Mouse (Mus musculus): ENCODE data around the gene Hip1r. TPM values are rescaled to one million over a fixed set of nuclear protein-coding genes. Genes with fewer than 3 reads are reported as not detected.

The Hip1r gene
- polyA plus RNA-seq, 2 experiments, result 7.2 to 7.6 TPM

DNA sequence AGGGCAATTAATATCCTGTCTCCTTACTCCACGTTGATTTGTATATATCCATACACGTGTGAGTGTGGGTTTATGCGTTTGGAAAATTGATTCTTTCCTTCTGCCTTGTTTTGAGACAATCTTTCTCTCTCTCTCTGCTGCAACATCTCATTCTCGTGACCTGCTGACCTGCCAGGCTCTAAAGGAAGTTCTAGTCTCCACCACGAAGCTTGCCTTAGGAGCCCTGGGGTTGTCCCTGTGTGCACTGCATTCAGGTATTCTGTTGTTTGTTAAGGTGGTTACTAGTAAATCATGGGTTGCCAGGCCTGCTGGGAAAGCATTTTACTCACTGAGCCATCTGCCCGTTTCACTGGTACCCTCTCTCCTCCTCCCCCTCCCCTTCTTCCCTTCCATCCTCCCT, 62.9 kb downstream of the Hip1r start:
- ATAC-seq (ENCODE audit: insufficient read depth) (no peak), DNase-seq (ENCODE audit: low read depth in 3 of 3, low spot score in 3 of 3) (no peak)
- H3K4me1 ChIP-seq (replicated peaks; ENCODE audit: control insufficient read depth in 2 of 2, insufficient read depth in 2 of 2, low read length in 1 of 2), result peaks cover 13 to 20% of the 10 kb centered on the region in 2 experiments
- H3K27ac ChIP-seq, result no peak overlapping the region
- no peak overlapping the region for H3K9ac ChIP-seq (replicated peaks)
- no peak overlapping the region for H3K4me3 ChIP-seq (ENCODE audit: insufficient read depth in 1 of 2, low read depth in 2 of 2, low read length in 2 of 2)
- no peaks in the 10 kb centered on the region for H3K9me3 ChIP-seq (ENCODE audit: control insufficient read depth, low read length)
- H3K27me3 ChIP-seq (ENCODE audit: control insufficient read depth, insufficient read depth, low read length), result no peaks in the 10 kb centered on the region
- 32% methylated on average over 6 of the region's 6 CpGs for WGBS (ENCODE audit: insufficient replicate concordance)
- H3K4me2 ChIP-seq (ENCODE audit: low read depth), result no peak overlapping the region
- H3K36me3 ChIP-seq (replicated peaks; ENCODE audit: control insufficient read depth, insufficient read depth, low read depth), result no peaks in the 10 kb centered on the region
- TF ChIP-seq EP300 (IDR thresholded peaks at IDR 0.05; ENCODE audit: low read depth) (no peak), CTCF (IDR thresholded peaks at IDR 0.05; ENCODE audit: low read depth) (no peak)

DNA sequence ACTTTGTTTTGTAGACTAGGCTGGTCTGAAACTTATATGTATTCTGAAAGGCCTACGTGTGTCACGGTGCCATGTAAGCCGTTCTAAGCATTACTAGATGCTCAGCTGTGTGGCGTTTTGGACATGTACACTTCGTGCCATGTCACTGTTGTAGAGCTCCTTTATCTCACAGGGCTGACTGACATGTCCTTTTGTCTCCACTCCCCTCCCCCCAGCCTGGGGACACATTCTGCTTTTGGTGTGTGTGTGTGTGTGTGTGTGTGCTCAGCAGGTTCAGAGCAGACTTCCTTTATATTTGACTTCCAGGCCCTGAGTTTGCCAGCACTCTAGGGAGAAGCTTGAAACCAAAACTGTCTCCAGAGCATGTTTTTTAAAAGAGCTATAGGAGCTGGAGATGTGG, 63.4 kb downstream of the Hip1r start:
- no peaks in the 10 kb centered on the region for H3K36me3 ChIP-seq (replicated peaks; ENCODE audit: control insufficient read depth, insufficient read depth, low read depth)
- no peak for DNase-seq (ENCODE audit: low read depth in 3 of 3, low spot score in 3 of 3)
- ATAC-seq (ENCODE audit: insufficient read depth), result no peak
- no peaks in the 10 kb centered on the region for H3K27me3 ChIP-seq (ENCODE audit: control insufficient read depth, insufficient read depth, low read length)
- H3K27ac ChIP-seq, result no peak overlapping the region
- no peak overlapping the region for H3K4me3 ChIP-seq (ENCODE audit: insufficient read depth in 1 of 2, low read depth in 2 of 2, low read length in 2 of 2)
- no peak overlapping the region for H3K9ac ChIP-seq (replicated peaks)
- H3K4me1 ChIP-seq (replicated peaks; ENCODE audit: control insufficient read depth in 2 of 2, insufficient read depth in 2 of 2, low read length in 1 of 2), result peaks cover 13 to 20% of the 10 kb centered on the region in 2 experiments
- no peaks in the 10 kb centered on the region for H3K9me3 ChIP-seq (ENCODE audit: control insufficient read depth, low read length)
- no peak overlapping the region for H3K4me2 ChIP-seq (ENCODE audit: low read depth)
- 31% methylated on average over 5 of the region's 5 CpGs for WGBS (ENCODE audit: insufficient replicate concordance)
- no peak for TF ChIP-seq CTCF (IDR thresholded peaks at IDR 0.05; ENCODE audit: low read depth)
- no peak for TF ChIP-seq EP300 (IDR thresholded peaks at IDR 0.05; ENCODE audit: low read depth)

DNA sequence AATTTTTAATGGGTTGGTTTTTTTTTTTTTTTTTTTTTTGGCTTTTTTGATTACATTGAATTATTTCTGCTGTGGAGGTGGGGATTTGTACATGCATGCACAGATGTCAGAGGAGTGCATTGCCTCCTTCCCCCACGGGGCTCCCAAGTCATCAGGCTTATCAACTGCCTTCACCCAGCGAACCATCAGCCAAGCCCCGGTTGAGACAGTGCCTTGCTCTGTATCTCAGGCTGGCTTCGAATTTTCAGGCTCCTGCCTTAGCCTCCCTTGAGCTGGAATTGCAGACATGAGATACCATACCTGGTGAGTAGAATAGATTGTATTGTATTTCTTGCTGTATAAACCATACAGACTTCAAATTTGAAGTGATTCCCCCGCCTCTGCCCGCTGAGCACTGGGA, 66.2 kb downstream of the Hip1r start:
- H3K27ac ChIP-seq, result no peak overlapping the region
- TF ChIP-seq EP300 (IDR thresholded peaks at IDR 0.05; ENCODE audit: low read depth), result no peak
- no peak for TF ChIP-seq CTCF (IDR thresholded peaks at IDR 0.05; ENCODE audit: low read depth)
- DNase-seq (ENCODE audit: low read depth in 3 of 3, low spot score in 3 of 3), result no peak
- no peak overlapping the region for H3K9ac ChIP-seq (replicated peaks)
- no peak overlapping the region for H3K4me3 ChIP-seq (ENCODE audit: insufficient read depth in 1 of 2, low read depth in 2 of 2, low read length in 2 of 2)
- H3K4me1 ChIP-seq (replicated peaks; ENCODE audit: control insufficient read depth in 2 of 2, insufficient read depth in 2 of 2, low read length in 1 of 2), result peaks cover 11 to 22% of the 10 kb centered on the region in 2 experiments
- no peaks in the 10 kb centered on the region for H3K9me3 ChIP-seq (ENCODE audit: control insufficient read depth, low read length)
- H3K4me2 ChIP-seq (ENCODE audit: low read depth), result no peak overlapping the region
- no peaks in the 10 kb centered on the region for H3K27me3 ChIP-seq (ENCODE audit: control insufficient read depth, insufficient read depth, low read length)
- 39% methylated on average over 6 of the region's 6 CpGs for WGBS (ENCODE audit: insufficient replicate concordance)
- ATAC-seq (ENCODE audit: insufficient read depth), result peak; percentile 22; the same call in 1 of the 2 replicates
- H3K36me3 ChIP-seq (replicated peaks; ENCODE audit: control insufficient read depth, insufficient read depth, low read depth), result no peaks in the 10 kb centered on the region

- TF ChIP-seq CTCF (IDR thresholded peaks at IDR 0.05; ENCODE audit: low read depth), result no peak
- TF ChIP-seq EP300 (IDR thresholded peaks at IDR 0.05; ENCODE audit: low read depth), result no peak
- DNase-seq (ENCODE audit: low read depth in 3 of 3, low spot score in 3 of 3), result no peak
- no peak overlapping the region for H3K4me2 ChIP-seq (ENCODE audit: low read depth)
- H3K27me3 ChIP-seq (ENCODE audit: control insufficient read depth, insufficient read depth, low read length), result no peaks in the 10 kb centered on the region
- peaks cover 11 to 20% of the 10 kb centered on the region in 2 experiments for H3K4me1 ChIP-seq (replicated peaks; ENCODE audit: control insufficient read depth in 2 of 2, insufficient read depth in 2 of 2, low read length in 1 of 2)
- no peak overlapping the region for H3K27ac ChIP-seq
- no peaks in the 10 kb centered on the region for H3K9me3 ChIP-seq (ENCODE audit: control insufficient read depth, low read length)
- no peak for ATAC-seq (ENCODE audit: insufficient read depth)
- H3K9ac ChIP-seq (replicated peaks), result no peak overlapping the region
- H3K4me3 ChIP-seq (ENCODE audit: insufficient read depth in 1 of 2, low read depth in 2 of 2, low read length in 2 of 2), result no peak overlapping the region
- H3K36me3 ChIP-seq (replicated peaks; ENCODE audit: control insufficient read depth, insufficient read depth, low read depth), result no peaks in the 10 kb centered on the region
- WGBS (ENCODE audit: insufficient replicate concordance), result 73% methylated on average over 9 of the region's 9 CpGs
These were observed 67.7 kb downstream of the Hip1r start for GRCm38 (mm10) chr5:124041097-124041496.

DNA sequence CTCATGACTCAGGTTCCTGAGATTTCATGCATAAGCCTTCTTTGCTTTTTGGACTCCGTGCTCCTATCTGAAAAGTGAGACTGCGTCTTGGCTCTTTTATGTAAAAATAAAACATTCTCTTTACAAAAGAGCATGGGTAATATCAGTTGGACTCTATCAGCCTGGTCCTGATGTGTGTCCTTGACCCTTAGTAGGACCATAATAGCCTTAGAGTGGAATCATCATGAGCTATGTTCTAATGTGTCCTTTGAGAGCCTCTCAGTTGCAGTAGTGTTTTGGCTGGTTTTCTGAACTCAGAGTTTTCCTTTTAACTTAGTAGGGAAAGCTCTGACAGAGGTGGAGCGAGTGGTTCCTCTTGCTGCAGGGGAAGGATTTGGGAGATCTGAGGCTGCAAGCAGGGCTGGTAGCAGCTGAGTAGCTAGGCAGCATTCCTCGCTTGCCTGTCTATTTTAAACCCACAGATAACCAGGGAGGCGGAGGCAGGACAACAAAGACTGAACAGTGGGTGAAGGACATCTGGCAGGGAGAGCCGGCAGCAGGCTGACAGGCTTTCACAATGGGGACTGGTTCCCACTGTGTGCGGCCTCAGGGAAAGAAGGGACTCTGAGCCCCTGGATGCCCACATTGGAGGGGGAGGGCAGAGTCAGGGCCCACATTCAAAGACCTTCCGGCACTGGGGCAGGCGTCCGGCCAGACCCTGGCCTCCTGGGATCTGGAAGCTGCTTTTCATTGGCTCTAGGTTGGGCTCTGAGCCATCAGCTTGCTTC, 70.0 kb downstream of the Hip1r start:
- Histone ChIP-seq H3K4me2 (ENCODE audit: low read depth) (no peak overlapping the region; the same call in 1 of the 2 replicates), H3K4me1 (replicated peaks; ENCODE audit: control insufficient read depth in 2 of 2, insufficient read depth in 2 of 2, low read length in 1 of 2) (peaks cover 13 to 26% of the 10 kb centered on the region in 2 experiments), H3K9me3 (ENCODE audit: control insufficient read depth, low read length) (no peaks in the 10 kb centered on the region), H3K36me3 (replicated peaks; ENCODE audit: control insufficient read depth, insufficient read depth, low read depth) (no peaks in the 10 kb centered on the region), H3K4me3 (ENCODE audit: insufficient read depth in 1 of 2, low read depth in 2 of 2, low read length in 2 of 2) (no peak overlapping the region), H3K9ac (replicated peaks) (no peak overlapping the region), H3K27ac (no peak overlapping the region), H3K27me3 (ENCODE audit: control insufficient read depth, insufficient read depth, low read length) (no peaks in the 10 kb centered on the region)
- DNase-seq (ENCODE audit: low read depth in 3 of 3, low spot score in 3 of 3) (no peak), ATAC-seq (ENCODE audit: insufficient read depth) (peak; percentile 29; the same call in 1 of the 2 replicates)
- 52% methylated on average over 10 of the region's 10 CpGs for WGBS (ENCODE audit: insufficient replicate concordance)
- TF ChIP-seq EP300 (IDR thresholded peaks at IDR 0.05; ENCODE audit: low read depth), result no peak
- no peak for TF ChIP-seq CTCF (IDR thresholded peaks at IDR 0.05; ENCODE audit: low read depth)
